Mouse (Mus musculus) mouse trophoblast stem cell (cell line): ENCODE data around the gene Zfp36l1.

Source experiments
- in situ Hi-C, 2 experiments: fragments of 300-500 bp; cut with MseI, MboI; formaldehyde crosslinking; loops; 2 replicates in 1 of 2; 3 replicates in 1 of 2; pipeline ENCODE4 v1.15.1; 2025

Gene Zfp36l1

DNA sequence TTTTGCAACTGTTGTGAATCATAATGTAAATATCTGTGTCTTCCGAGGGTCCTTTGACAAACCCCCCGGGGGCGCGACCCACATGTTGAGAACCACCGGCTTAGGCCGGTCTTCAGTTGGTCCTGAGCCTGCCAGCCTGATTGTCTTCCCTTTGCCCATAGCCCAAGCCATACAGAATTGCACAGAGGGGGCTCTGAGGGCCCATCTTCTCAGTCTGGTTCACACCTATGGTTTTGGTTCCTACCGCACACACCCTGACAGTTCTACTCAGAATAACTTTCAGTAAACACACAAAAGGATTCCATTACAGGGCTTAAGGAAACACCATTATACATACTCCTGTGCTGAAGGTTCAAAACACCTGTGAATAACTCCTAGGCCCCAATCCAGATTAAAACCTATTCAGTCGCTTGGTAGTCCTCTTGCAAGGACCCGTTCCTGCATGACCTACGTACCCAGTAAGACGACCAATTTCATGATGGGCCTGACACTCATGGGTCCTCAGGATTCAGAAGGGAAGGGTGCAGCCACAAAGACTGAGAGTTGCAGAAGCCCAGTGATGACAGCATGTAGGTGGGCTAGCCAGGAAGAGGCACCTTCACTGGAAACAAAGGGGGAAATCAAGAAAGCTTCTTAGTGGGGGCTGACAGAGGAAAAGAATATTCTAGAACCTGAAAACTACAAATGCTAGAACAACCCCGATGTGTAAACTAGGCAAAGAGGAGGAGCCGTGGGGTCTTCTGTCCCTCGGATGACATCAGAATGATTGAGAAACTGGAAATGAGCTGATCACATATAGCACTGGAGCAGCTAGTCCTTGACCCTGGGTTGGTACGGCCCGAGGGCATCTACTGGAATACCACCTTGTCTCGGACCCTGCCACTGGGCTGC lies 18.8 kb upstream of the Zfp36l1 start:
- in situ Hi-C loops = loop anchor here (10.0 kb wide), 2 partner anchors 517 to 777 kb away; no protein-coding TSS in a partner anchor

GRCm38 (mm10) chr12:80130558-80131358 lies 17.9 kb upstream of the Zfp36l1 start:
- in situ Hi-C loops = loop anchor here (10.0 kb wide), 2 partner anchors 516 to 776 kb away; no protein-coding TSS in a partner anchor

DNA sequence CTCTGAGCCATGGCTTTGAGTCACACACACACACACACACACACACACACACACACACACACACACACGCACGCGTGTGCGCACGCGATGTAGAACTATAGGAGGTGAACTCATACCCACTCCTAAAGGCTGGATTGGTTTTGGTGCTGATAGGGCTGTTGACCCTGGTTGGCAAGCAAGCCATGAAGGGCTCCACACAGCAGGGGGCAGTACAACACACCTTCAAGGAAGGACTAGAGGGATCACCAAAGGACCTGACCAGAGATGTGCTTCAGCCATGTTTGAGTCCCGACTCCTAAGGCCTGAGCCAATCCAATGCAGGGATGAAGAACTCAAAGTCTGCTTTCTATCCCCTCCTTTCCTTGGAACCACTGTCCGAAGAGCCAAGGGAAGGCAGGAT lies 16.7 kb upstream of the Zfp36l1 start:
- in situ Hi-C loops = no loop called here

DNA sequence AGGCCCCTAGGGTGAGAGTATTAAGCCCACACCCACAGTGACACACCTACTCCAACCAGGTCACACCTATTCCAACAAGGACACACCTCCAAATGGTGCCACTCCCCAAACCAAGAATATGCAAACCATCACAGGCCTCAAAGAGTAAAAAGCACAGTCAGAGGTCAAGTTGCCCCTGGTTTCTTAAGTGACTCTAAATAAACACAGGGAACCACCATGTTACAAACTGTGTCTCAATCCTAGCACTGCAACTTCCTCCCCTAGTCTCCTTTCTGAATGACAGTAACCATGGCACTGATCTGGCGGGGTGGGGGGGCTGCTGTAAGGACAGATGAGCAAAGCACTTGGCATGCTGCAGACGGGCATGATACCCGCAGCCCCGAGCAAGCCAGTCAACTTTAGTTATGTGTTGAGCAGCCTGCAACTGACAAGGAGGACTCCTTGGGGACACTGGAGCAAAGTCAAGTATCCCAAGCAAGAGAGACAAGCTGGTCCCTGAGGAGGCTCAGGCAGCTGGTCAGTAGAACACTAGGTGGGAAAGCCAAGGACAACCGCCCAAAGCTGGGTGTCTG lies 14.5 kb upstream of the Zfp36l1 start:
- in situ Hi-C loops = no loop called here

DNA sequence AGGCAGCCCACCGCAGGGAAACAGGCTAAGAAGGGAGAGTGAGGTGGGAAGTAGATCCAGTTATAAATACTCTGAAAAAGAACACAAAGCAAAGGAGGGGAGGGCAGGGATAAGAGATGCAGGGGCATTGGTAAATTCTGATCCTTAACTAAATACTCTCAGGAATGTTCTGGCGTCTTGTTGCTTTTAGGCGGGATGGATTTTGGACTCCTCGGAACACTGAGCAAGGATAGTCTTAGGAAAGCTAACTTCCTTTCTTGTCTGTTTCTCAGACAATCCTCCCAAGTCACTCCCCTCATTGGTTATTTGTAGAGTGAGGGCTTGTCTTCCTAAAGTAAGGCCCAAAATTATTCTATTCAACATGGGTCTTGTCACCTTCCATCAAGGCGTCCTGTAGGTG lies 12.5 kb upstream of the Zfp36l1 start:
- in situ Hi-C loops = no loop called here

- in situ Hi-C loops = no loop called here
Observed at GRCm38 (mm10) chr12:80124756-80125155, 11.9 kb upstream of the Zfp36l1 start.

GRCm38 (mm10) chr12:80124211-80124610 lies 11.4 kb upstream of the Zfp36l1 start:
- in situ Hi-C loops = no loop called here

DNA sequence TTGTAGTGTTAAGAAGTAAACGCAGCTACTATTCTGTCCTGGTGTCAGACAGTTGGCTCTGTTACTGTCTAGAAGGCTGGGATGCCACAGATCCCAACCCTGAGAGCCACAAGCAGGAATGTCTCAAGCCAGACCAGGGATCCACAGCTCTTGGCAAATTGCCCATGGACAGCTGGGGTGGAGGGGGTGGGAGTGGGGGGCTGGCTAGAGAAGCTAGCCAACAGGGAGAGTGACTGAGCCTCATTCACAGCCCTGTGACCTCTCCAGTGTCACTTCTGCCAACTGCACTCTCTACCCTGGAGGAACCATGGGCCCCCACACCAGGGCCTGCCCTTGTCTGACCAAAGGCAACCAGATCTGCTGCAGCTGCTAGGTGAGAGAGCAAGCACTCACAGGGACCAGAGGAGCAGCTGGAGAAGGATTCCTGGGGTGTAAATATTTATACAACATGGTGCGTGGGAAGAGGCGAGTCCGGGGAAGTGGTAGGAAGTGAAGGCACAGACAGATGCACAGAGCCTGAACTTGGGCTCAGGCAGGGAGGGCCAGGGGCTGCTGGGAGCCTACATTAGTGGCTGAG lies 10.5 kb upstream of the Zfp36l1 start:
- in situ Hi-C loops = no loop called here

DNA sequence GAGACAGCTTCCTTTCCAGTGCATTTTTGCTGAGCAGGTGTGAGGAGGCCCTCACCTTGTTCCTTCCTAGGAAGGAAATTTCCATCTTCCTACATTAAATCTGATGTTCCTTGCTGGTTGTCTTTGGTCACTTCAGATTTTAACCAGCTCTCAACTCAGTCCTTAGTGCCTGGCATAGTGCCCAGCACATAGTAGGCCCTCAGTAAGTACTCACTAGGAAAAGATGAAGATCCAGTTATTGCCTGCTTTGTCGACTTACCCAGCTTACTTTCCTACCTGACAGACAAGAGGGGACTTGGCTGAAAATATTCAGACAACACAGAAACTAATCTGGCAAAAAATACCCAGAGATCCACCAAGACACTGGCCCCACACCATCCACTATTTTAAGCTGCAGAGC lies 8.6 kb upstream of the Zfp36l1 start:
- in situ Hi-C loops = no loop called here

- in situ Hi-C loops = no loop called here
Observed at GRCm38 (mm10) chr12:80118588-80118987, 5.8 kb upstream of the Zfp36l1 start.

DNA sequence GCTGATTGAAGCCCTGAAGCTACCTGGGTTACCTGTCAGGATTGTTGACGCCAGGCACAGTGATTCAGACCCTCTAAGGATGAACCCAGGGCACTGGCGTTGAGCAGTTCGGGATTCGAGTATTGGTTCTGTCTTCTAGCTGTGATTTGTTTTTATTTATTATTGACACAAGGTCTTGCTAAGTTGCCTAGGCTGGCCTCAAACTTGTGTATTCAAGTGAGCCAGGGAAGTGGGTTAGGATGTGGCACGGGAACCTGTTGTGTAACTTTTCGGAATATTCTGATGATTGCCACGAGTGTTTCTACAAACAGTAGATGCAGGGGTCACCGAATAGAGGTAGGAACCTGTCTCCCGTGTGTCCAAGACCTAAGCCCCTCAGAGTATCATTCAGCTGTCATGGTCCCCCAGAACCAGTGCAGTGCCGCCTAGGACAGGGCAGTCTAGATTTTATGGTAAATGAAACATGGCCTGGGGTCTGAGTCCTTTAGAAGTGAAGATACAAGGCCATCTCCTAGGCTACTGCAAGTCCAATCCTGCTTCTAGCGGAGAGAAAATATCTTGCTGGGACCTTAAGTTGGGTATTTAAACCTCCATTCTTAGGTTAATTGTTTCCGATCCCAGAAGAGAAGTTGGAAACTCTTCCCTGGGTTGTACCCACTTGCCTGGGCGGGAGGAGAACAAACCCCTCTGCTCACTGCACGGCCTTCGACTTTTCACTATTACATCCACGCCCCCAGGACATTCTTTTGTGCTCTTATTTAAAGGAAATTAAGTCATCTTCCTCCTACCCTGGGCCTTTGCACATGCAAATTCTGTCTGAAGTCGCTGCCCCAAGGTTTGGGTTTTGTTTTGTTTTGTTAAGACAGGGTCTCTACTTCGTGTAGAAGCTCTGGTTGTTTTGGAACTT lies 3.6 kb upstream of the Zfp36l1 start:
- in situ Hi-C loops = no loop called here

DNA sequence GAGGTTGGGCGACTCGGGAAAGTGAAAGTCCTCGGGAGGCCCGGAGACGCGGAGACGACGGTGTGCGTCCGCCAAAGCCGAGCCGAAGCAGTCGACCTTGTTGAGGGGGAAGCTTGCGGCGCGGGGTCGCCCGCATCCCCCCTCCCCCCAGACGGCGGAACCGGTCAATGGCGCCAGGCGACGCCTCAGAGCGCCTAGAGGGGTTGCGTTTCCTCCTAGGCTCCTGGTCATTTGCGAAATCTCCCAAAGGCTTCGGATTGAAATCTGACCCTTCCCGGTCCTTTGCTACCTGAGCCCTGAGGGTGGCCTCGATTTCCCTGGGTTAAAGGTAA lies 3.0 kb upstream of the Zfp36l1 start:
- in situ Hi-C loops = no loop called here

DNA sequence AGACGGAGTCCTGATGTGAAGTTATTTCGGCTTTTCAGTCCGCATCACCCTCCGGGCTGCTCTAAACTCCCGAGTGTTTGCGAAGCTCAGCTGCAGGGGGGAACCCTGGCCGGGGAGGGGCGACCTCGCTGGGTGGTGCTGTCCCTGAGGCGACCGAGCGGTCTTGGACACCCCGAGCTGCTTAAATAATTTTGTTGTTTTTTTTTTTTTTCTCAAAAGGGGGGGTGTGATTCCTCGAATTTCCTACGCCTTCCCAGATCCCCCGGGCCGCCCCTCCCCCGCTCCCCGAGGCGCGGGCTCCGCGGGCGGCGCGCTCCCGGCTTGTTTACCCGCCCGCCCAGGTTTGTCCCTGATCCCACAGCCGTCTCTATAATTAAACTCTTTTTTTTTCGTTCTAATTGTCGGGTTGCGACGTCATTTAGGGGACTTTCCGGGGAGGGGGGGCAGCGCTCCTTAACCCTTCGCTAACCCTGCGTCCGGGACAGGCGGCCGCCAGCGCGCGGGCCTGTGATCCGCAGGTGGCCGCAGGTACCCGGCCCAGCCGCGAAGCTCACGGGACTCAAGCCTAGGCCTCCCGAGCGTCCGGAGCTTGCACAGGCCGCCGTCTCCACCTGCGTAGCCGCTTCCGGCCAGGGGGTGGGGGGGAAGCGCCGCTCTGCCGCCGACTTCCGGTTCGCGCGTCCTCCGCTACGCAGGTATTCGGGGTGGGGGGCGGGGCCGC lies 2.5 kb upstream of the Zfp36l1 start:
- in situ Hi-C loops = no loop called here

GRCm38 (mm10) chr12:80114892-80115141 lies 2.0 kb upstream of the Zfp36l1 start:
- in situ Hi-C loops = no loop called here

GRCm38 (mm10) chr12:80114031-80114891 lies 1.4 kb upstream of the Zfp36l1 start:
- in situ Hi-C loops = no loop called here

- in situ Hi-C loops = no loop called here
Observed at GRCm38 (mm10) chr12:80113586-80114021, 791 bp upstream of the Zfp36l1 start.

GRCm38 (mm10) chr12:80112071-80112660 lies 647 bp downstream of the Zfp36l1 start:
- in situ Hi-C loops = no loop called here

- in situ Hi-C loops = no loop called here
Observed at GRCm38 (mm10) chr12:80111131-80112070, 1.4 kb downstream of the Zfp36l1 start.
